Mouse (Mus musculus): Measurements from ENCODE around the gene Arhgef10l. TPM values are rescaled to one million over a fixed set of nuclear protein-coding genes. Genes with fewer than 3 reads are reported as not detected.

The Arhgef10l gene
- polyA plus RNA-seq, 1 experiment from 2014 or later: 13.4 TPM

DNA sequence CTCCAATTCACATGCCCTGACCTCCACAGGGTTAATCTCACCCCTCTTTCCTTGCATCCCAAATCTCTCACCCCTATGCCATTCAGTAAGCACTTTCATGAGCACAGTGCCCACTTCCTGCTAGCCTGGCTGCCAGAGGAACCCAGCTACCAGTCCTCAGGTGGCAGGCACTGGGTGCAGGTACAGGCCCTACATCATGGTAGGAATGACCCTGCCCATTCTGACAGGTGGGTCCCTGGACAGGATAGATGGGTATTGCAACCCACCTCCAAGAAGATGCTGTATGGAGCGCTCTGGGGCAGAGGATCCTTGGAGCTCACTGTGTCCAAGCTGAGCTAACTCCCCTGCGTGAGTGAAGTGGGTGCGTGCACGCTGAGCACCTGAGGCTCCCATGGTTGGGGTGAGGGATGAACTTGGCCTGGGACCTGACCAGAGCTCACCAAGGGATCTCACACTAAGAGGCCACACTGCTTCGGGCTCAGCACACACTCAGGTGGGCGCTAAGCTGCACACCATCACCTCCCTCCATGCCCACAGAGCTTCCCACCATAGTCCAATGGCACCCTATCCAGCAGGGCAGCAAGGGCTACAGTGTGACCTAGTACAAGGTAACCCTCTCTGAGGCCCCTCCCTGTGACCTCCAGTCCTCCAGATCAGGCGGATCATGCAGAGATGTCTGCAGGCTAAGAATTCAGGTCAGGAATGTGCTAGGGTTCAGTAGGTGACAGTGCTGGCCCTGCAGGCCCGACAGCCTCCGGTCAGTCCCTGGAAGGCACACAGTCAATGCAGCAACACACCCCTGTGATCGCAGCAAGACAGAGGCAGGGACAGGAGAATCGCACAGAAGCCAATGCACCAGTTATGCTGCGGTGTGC, 39.9 kb downstream of the Arhgef10l start:
- no peak overlapping the region; the same call in 1 of the 2 replicates for H3K27ac ChIP-seq (replicated peaks; ENCODE audit: low read depth, low read length)
- ATAC-seq (ENCODE audit: low read depth) (no peak), DNase-seq (ENCODE audit: low spot score) (no peak)
- no peaks in the 10 kb centered on the region for H3K9me3 ChIP-seq (ENCODE audit: control insufficient read depth, low read length)
- WGBS: 62% methylated on average over 11 of the region's 12 CpGs
- no peak overlapping the region for H3K4me2 ChIP-seq (ENCODE audit: low read depth, low read length)
- no peaks in the 10 kb centered on the region for H3K36me3 ChIP-seq (ENCODE audit: control insufficient read depth, insufficient read depth, low read length)
- H3K27me3 ChIP-seq (replicated peaks; ENCODE audit: control insufficient read depth, insufficient read depth, low read length): no peaks in the 10 kb centered on the region
- no peak overlapping the region for H3K4me3 ChIP-seq (ENCODE audit: low read depth, low read length)
- H3K4me1 ChIP-seq (ENCODE audit: control insufficient read depth, insufficient read depth, low read length): peaks cover 25% of the 10 kb centered on the region
- H3K9ac ChIP-seq (ENCODE audit: low read depth, low read length): no peak overlapping the region

DNA sequence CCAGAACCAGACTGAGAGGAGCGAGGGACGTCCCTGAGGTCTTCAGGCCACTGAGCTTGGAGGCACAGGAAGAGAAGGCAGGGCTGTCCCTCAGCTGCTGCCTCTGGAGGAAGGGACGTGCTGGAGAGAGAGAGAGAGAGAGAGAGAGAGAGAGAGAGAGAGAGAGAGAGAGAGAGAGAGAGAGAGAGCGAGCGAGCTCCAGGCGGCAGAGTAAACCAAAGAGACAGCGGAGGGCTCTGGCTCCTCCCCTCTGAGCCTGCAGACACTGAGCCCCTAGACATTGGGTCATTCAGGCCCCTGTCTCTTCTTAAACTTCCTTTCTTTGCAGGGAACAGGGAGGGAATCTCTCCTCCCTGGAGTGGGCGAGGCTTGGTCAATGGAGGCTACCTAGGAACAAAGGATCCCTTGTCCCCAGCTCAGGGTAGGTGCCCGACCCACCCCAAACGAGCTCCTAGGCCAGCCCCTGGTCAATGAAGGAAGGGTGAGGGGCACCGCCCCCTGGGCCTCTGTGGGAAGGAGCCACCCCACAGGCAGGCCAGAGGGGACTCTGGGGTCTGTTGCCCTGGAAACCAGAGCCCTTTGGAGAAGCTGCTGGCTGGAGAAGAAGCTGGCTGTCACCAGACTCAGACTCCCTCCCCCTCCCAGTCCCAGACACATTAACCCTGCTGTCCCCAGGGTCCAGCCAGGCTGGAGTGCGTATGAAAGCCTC, 41.2 kb downstream of the Arhgef10l start:
- peaks cover 25% of the 10 kb centered on the region for H3K4me1 ChIP-seq (ENCODE audit: control insufficient read depth, insufficient read depth, low read length)
- ATAC-seq (ENCODE audit: low read depth): peak; percentile 89
- no peaks in the 10 kb centered on the region for H3K9me3 ChIP-seq (ENCODE audit: control insufficient read depth, low read length)
- H3K4me2 ChIP-seq (ENCODE audit: low read depth, low read length): peak overlapping the region; percentile 43
- peak overlapping the region; percentile 79 for H3K27ac ChIP-seq (replicated peaks; ENCODE audit: low read depth, low read length)
- 9% methylated on average over 9 of the region's 12 CpGs for WGBS
- H3K9ac ChIP-seq (ENCODE audit: low read depth, low read length): peak overlapping the region; percentile 40; the same call in 1 of the 2 replicates
- DNase-seq (ENCODE audit: low spot score): peak; percentile 90
- no peaks in the 10 kb centered on the region for H3K36me3 ChIP-seq (ENCODE audit: control insufficient read depth, insufficient read depth, low read length)
- no peaks in the 10 kb centered on the region for H3K27me3 ChIP-seq (replicated peaks; ENCODE audit: control insufficient read depth, insufficient read depth, low read length)
- H3K4me3 ChIP-seq (ENCODE audit: low read depth, low read length): no peak overlapping the region

DNA sequence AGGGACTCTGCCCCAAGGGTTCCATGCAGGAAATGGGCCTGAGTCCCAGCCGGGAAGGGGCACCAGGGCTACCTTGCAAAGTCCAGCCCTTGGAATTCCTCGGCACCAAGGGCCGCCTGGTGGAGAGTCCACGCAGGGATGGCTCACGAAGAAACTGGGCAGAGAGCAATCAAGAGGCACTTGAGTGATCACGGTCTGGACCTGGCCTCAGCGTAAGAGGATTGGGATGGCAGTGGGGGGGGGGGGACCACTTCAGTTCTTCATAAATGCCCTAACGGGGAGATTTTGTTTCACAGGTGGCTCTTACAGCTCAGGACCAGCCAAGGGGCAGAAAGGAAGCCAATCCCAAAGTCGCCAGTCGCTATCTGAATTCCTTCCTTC, 41.7 kb downstream of the Arhgef10l start:
- no peak for DNase-seq (ENCODE audit: low spot score)
- Histone ChIP-seq H3K27ac (replicated peaks; ENCODE audit: low read depth, low read length) (peak overlapping the region; percentile 79), H3K36me3 (ENCODE audit: control insufficient read depth, insufficient read depth, low read length) (no peaks in the 10 kb centered on the region), H3K9ac (ENCODE audit: low read depth, low read length) (peak overlapping the region; percentile 40; the same call in 1 of the 2 replicates), H3K4me3 (ENCODE audit: low read depth, low read length) (no peak overlapping the region), H3K4me2 (ENCODE audit: low read depth, low read length) (peak overlapping the region; percentile 43), H3K9me3 (ENCODE audit: control insufficient read depth, low read length) (no peaks in the 10 kb centered on the region), H3K4me1 (ENCODE audit: control insufficient read depth, insufficient read depth, low read length) (peaks cover 22% of the 10 kb centered on the region), H3K27me3 (replicated peaks; ENCODE audit: control insufficient read depth, insufficient read depth, low read length) (no peaks in the 10 kb centered on the region)
- 13% methylated on average over 10 of the region's 10 CpGs for WGBS
- ATAC-seq (ENCODE audit: low read depth): no peak

DNA sequence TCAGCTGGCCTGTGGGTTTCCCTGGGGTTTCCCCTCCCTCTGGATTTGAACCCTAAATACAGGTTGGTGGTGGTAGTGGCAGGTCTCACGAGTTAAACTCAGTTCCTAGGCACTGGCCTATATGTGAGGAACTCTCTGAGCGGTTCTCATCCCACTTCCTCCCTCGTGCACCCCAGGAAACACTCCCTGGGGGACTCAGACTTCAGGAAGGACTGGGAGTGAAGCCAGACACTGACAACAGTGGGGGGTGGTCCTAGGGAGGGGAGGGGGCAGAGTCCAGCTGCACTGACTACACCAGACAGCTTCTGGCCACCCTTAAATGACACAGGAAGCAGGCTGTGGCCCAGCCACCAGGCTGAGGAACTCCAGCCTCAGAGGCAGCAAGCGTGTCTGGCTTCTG, 43.0 kb downstream of the Arhgef10l start:
- 31% methylated on average over 4 of the region's 4 CpGs for WGBS
- peak; percentile 69 for DNase-seq (ENCODE audit: low spot score)
- no peaks in the 10 kb centered on the region for H3K27me3 ChIP-seq (replicated peaks; ENCODE audit: control insufficient read depth, insufficient read depth, low read length)
- no peak overlapping the region for H3K4me3 ChIP-seq (ENCODE audit: low read depth, low read length)
- no peaks in the 10 kb centered on the region for H3K9me3 ChIP-seq (ENCODE audit: control insufficient read depth, low read length)
- H3K4me1 ChIP-seq (ENCODE audit: control insufficient read depth, insufficient read depth, low read length): peaks cover 23% of the 10 kb centered on the region
- ATAC-seq (ENCODE audit: low read depth): no peak
- H3K36me3 ChIP-seq (ENCODE audit: control insufficient read depth, insufficient read depth, low read length): no peaks in the 10 kb centered on the region
- no peak overlapping the region for H3K4me2 ChIP-seq (ENCODE audit: low read depth, low read length)
- H3K9ac ChIP-seq (ENCODE audit: low read depth, low read length): no peak overlapping the region
- no peak overlapping the region for H3K27ac ChIP-seq (replicated peaks; ENCODE audit: low read depth, low read length)

DNA sequence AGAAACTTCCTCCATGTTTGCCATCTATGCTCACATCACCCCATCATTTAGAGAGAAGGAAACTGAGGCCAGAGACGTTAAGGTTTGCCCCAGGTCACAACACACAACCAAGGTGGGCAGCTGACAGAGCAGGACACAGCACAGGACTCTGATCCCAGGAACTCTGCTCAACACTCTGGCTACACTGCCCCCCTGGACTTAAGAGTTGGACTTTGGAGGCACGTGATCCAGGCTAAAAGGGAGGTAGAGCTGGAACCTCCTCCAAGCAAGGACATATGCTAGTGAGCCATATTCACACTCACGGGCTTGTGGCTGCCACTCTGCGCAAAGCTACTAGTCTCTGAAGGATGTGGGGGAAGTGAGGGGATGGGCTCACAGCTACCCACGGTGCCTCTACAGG, 45.3 kb downstream of the Arhgef10l start:
- peaks cover 25% of the 10 kb centered on the region for H3K4me1 ChIP-seq (ENCODE audit: control insufficient read depth, insufficient read depth, low read length)
- DNase-seq (ENCODE audit: low spot score) (no peak), ATAC-seq (ENCODE audit: low read depth) (no peak)

DNA sequence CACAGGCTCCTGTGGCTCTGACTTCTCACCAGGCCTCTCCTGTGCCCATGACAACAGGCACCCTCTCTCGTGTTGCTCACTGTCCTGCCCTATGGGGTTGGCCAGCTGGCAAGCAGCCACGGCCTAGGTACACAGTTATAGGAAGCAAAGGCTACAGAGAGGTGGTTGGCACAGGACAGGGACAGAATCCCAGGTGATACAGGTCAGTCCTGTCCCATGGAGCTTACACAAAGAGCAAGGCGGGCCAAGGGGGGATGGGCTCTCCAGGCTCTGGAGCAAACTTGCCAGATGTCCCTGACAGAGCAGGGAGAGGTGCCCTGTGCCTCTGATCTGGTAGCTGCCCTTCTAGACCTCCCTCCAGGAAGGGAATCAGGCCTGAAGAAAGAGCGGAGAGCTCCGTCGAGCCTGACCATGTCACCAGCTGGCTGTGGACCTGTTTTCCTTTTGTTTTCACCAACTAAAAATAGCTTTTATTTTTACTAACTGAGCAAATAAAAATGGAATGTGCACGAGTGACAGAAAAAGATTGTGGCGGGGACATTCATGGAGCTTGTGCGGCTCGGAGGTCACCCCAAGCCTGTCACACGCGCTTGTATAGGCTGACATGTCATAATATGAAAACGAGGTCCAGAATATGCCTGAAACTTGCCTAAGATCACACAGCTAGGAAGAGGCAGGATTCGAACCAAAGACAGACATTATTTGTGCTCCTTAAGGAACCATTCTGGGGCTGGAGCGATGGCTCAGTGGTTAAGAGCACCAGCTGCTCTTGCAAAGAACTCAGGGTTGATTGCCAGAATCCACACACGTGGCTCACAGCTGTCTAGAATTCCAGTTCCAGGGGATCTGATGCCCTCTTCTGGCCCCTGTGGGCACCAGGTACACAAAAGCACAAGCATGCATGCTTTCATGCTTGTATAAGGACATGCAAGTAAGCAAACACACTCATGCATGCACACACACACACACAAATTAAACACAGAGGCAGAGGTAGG, 48.1 kb downstream of the Arhgef10l start:
- ATAC-seq (ENCODE audit: low read depth) (peak; percentile 38), DNase-seq (ENCODE audit: low spot score) (peak; percentile 80)
- 0 out of 2 replicates have a peak, but pooled peaks cover 3% of the 10 kb centered on the region for H3K4me1 ChIP-seq (ENCODE audit: control insufficient read depth, insufficient read depth, low read length)
- no peaks in the 10 kb centered on the region for H3K27me3 ChIP-seq (replicated peaks; ENCODE audit: control insufficient read depth, insufficient read depth, low read length)
- no peak overlapping the region for H3K27ac ChIP-seq (replicated peaks; ENCODE audit: low read depth, low read length)
- no peak overlapping the region for H3K4me2 ChIP-seq (ENCODE audit: low read depth, low read length)
- H3K4me3 ChIP-seq (ENCODE audit: low read depth, low read length): no peak overlapping the region
- H3K9ac ChIP-seq (ENCODE audit: low read depth, low read length): no peak overlapping the region
- H3K36me3 ChIP-seq (ENCODE audit: control insufficient read depth, insufficient read depth, low read length): no peaks in the 10 kb centered on the region; the same call in 1 of the 2 replicates
- no peaks in the 10 kb centered on the region for H3K9me3 ChIP-seq (ENCODE audit: control insufficient read depth, low read length)
- 66% methylated on average over 16 of the region's 16 CpGs for WGBS

More for the DNA sequence above, 45.3 kb downstream of the Arhgef10l start:
- Histone ChIP-seq H3K4me3 (ENCODE audit: low read depth, low read length) (no peak overlapping the region), H3K9me3 (ENCODE audit: control insufficient read depth, low read length) (no peaks in the 10 kb centered on the region), H3K27ac (replicated peaks; ENCODE audit: low read depth, low read length) (no peak overlapping the region), H3K9ac (ENCODE audit: low read depth, low read length) (no peak overlapping the region), H3K4me2 (ENCODE audit: low read depth, low read length) (no peak overlapping the region), H3K27me3 (replicated peaks; ENCODE audit: control insufficient read depth, insufficient read depth, low read length) (no peaks in the 10 kb centered on the region), H3K36me3 (ENCODE audit: control insufficient read depth, insufficient read depth, low read length) (no peaks in the 10 kb centered on the region)
- 77% methylated on average over 5 of the region's 5 CpGs for WGBS

DNA sequence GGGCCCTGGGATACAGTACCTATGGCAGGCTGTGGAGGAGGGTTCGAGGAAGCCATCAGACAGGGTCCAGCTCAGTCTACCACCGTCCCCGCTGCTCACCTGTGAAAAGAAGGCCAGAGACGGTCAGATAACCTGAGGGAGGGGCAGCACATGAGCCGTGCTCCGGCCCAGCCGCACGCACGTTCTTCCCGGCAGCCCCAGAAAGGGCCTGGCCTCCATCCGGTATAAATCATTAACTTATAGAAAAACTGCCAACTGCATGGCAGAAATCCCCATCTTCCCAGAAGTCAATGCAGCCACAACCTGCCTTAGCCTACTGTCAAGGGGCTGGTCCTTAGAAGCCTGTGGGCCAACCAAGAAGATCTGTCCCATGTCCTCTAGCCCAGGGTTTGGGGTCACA, 48.9 kb downstream of the Arhgef10l start:
- H3K9me3 ChIP-seq (ENCODE audit: control insufficient read depth, low read length): no peaks in the 10 kb centered on the region
- H3K27ac ChIP-seq (replicated peaks; ENCODE audit: low read depth, low read length): no peak overlapping the region
- WGBS: 89% methylated on average over 11 of the region's 11 CpGs
- no peak for ATAC-seq (ENCODE audit: low read depth)
- no peak for DNase-seq (ENCODE audit: low spot score)
- no peaks in the 10 kb centered on the region for H3K27me3 ChIP-seq (replicated peaks; ENCODE audit: control insufficient read depth, insufficient read depth, low read length)
- H3K4me3 ChIP-seq (ENCODE audit: low read depth, low read length): no peak overlapping the region
- H3K4me2 ChIP-seq (ENCODE audit: low read depth, low read length): no peak overlapping the region
- H3K4me1 ChIP-seq (ENCODE audit: control insufficient read depth, insufficient read depth, low read length): peaks cover 4% of the 10 kb centered on the region; the same call in 1 of the 2 replicates
- H3K9ac ChIP-seq (ENCODE audit: low read depth, low read length): no peak overlapping the region
- no peaks in the 10 kb centered on the region; the same call in 1 of the 2 replicates for H3K36me3 ChIP-seq (ENCODE audit: control insufficient read depth, insufficient read depth, low read length)

DNA sequence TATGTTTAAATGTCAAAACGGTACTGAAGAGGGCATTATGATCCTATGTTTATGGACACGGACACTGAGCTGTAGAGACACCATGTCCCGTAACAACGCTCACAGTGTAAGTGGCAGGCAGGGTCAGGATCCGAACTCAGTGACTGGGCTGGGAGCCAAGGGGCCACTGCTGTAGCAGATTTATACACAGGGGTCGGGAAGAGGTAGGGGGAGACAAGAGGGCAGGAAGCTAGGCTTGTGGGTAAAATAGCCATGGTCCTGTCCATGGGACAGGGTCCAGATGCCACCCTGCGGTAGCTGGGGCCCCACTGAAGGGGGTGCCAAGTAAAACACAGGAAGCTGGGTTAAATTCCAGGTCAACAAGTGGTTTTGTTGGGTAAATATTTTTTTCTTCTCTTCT, 49.6 kb downstream of the Arhgef10l start:
- H3K36me3 ChIP-seq (ENCODE audit: control insufficient read depth, insufficient read depth, low read length): no peaks in the 10 kb centered on the region; the same call in 1 of the 2 replicates
- H3K27me3 ChIP-seq (replicated peaks; ENCODE audit: control insufficient read depth, insufficient read depth, low read length): no peaks in the 10 kb centered on the region
- H3K27ac ChIP-seq (replicated peaks; ENCODE audit: low read depth, low read length): no peak overlapping the region
- H3K4me3 ChIP-seq (ENCODE audit: low read depth, low read length): no peak overlapping the region
- H3K4me1 ChIP-seq (ENCODE audit: control insufficient read depth, insufficient read depth, low read length): peaks cover 11% of the 10 kb centered on the region; the same call in 1 of the 2 replicates
- DNase-seq (ENCODE audit: low spot score) (no peak), ATAC-seq (ENCODE audit: low read depth) (no peak)
- H3K9ac ChIP-seq (ENCODE audit: low read depth, low read length): no peak overlapping the region
- no peak overlapping the region for H3K4me2 ChIP-seq (ENCODE audit: low read depth, low read length)
- WGBS: 68% methylated on average over 7 of the region's 7 CpGs
- H3K9me3 ChIP-seq (ENCODE audit: control insufficient read depth, low read length): no peaks in the 10 kb centered on the region
